Mouse (Mus musculus): Measurements from ENCODE around the gene Rundc3b. TPM values are rescaled to one million over a fixed set of nuclear protein-coding genes. Genes with fewer than 3 reads are reported as not detected.

Gene Rundc3b
- polyA plus RNA-seq, 1 experiment from 2014 or later: 31.4 TPM

GRCm38 (mm10) chr5:8648300-8648699 lies 25.5 kb upstream of the Rundc3b start:
- no peaks in the 10 kb centered on the region for H3K27me3 ChIP-seq (replicated peaks; ENCODE audit: control insufficient read depth, insufficient read depth, low read length)
- H3K4me2 ChIP-seq (ENCODE audit: low read length): no peak overlapping the region
- H3K27ac ChIP-seq (ENCODE audit: low read depth, low read length): no peak overlapping the region
- H3K9ac ChIP-seq (ENCODE audit: low read length): no peak overlapping the region
- ATAC-seq: no peak
- H3K36me3 ChIP-seq (ENCODE audit: control insufficient read depth, insufficient read depth, low read length): no peaks in the 10 kb centered on the region
- H3K9me3 ChIP-seq (replicated peaks; ENCODE audit: control insufficient read depth, low read length): no peaks in the 10 kb centered on the region
- H3K4me1 ChIP-seq (ENCODE audit: control insufficient read depth, insufficient read depth, low read length): no peaks in the 10 kb centered on the region
- no peak for DNase-seq (ENCODE audit: low spot score)
- 77% methylated on average over 4 of the region's 4 CpGs for WGBS
- no peak overlapping the region for H3K4me3 ChIP-seq (ENCODE audit: low read depth, low read length)

GRCm38 (mm10) chr5:8634489-8634975 lies 11.8 kb upstream of the Rundc3b start:
- Histone ChIP-seq H3K36me3 (ENCODE audit: control insufficient read depth, insufficient read depth, low read length) (no peaks in the 10 kb centered on the region), H3K27me3 (replicated peaks; ENCODE audit: control insufficient read depth, insufficient read depth, low read length) (no peaks in the 10 kb centered on the region), H3K4me1 (ENCODE audit: control insufficient read depth, insufficient read depth, low read length) (no peaks in the 10 kb centered on the region), H3K4me3 (ENCODE audit: low read depth, low read length) (no peak overlapping the region), H3K9me3 (replicated peaks; ENCODE audit: control insufficient read depth, low read length) (no peaks in the 10 kb centered on the region), H3K27ac (ENCODE audit: low read depth, low read length) (no peak overlapping the region), H3K9ac (ENCODE audit: low read length) (no peak overlapping the region), H3K4me2 (ENCODE audit: low read length) (no peak overlapping the region)
- ATAC-seq (no peak), DNase-seq (ENCODE audit: low spot score) (no peak)

GRCm38 (mm10) chr5:8632901-8633300 lies 10.1 kb upstream of the Rundc3b start:
- Histone ChIP-seq H3K9ac (ENCODE audit: low read length) (no peak overlapping the region), H3K4me2 (ENCODE audit: low read length) (no peak overlapping the region), H3K4me3 (ENCODE audit: low read depth, low read length) (no peak overlapping the region), H3K4me1 (ENCODE audit: control insufficient read depth, insufficient read depth, low read length) (no peaks in the 10 kb centered on the region), H3K9me3 (replicated peaks; ENCODE audit: control insufficient read depth, low read length) (no peaks in the 10 kb centered on the region), H3K36me3 (ENCODE audit: control insufficient read depth, insufficient read depth, low read length) (no peaks in the 10 kb centered on the region), H3K27ac (ENCODE audit: low read depth, low read length) (no peak overlapping the region), H3K27me3 (replicated peaks; ENCODE audit: control insufficient read depth, insufficient read depth, low read length) (no peaks in the 10 kb centered on the region)
- ATAC-seq (no peak), DNase-seq (ENCODE audit: low spot score) (no peak)
- 85% methylated on average over 3 of the region's 3 CpGs for WGBS

GRCm38 (mm10) chr5:8622071-8622595 lies 619 bp downstream of the Rundc3b start:
- ATAC-seq (peak; percentile 71), DNase-seq (ENCODE audit: low spot score) (peak; percentile 63)
- under 1% methylated on average over 30 of the region's 49 CpGs for WGBS
- H3K27ac ChIP-seq (ENCODE audit: low read depth, low read length): peak overlapping the region; percentile 88
- no peaks in the 10 kb centered on the region for H3K27me3 ChIP-seq (replicated peaks; ENCODE audit: control insufficient read depth, insufficient read depth, low read length)
- H3K4me1 ChIP-seq (ENCODE audit: control insufficient read depth, insufficient read depth, low read length): 0 out of 2 replicates have a peak, but pooled peaks cover 3% of the 10 kb centered on the region
- H3K36me3 ChIP-seq (ENCODE audit: control insufficient read depth, insufficient read depth, low read length): no peaks in the 10 kb centered on the region
- H3K4me3 ChIP-seq (ENCODE audit: low read depth, low read length): peak overlapping the region; percentile 94
- peak overlapping the region; percentile 72 for H3K4me2 ChIP-seq (ENCODE audit: low read length)
- H3K9ac ChIP-seq (ENCODE audit: low read length): peak overlapping the region; percentile 92
- no peaks in the 10 kb centered on the region for H3K9me3 ChIP-seq (replicated peaks; ENCODE audit: control insufficient read depth, low read length)

GRCm38 (mm10) chr5:8571118-8571517 lies 51.6 kb downstream of the Rundc3b start:
- Histone ChIP-seq H3K9ac (ENCODE audit: low read length) (no peak overlapping the region), H3K9me3 (replicated peaks; ENCODE audit: control insufficient read depth, low read length) (no peaks in the 10 kb centered on the region), H3K4me3 (ENCODE audit: low read depth, low read length) (no peak overlapping the region), H3K27me3 (replicated peaks; ENCODE audit: control insufficient read depth, insufficient read depth, low read length) (no peaks in the 10 kb centered on the region), H3K36me3 (ENCODE audit: control insufficient read depth, insufficient read depth, low read length) (no peaks in the 10 kb centered on the region), H3K4me2 (ENCODE audit: low read length) (no peak overlapping the region), H3K27ac (ENCODE audit: low read depth, low read length) (no peak overlapping the region), H3K4me1 (ENCODE audit: control insufficient read depth, insufficient read depth, low read length) (no peaks in the 10 kb centered on the region)
- no peak for ATAC-seq
- WGBS: 6% methylated on average over 3 of the region's 3 CpGs
- DNase-seq (ENCODE audit: low spot score): no peak

- Histone ChIP-seq H3K36me3 (ENCODE audit: control insufficient read depth, insufficient read depth, low read length) (no peaks in the 10 kb centered on the region), H3K4me2 (ENCODE audit: low read length) (no peak overlapping the region), H3K4me3 (ENCODE audit: low read depth, low read length) (no peak overlapping the region), H3K27ac (ENCODE audit: low read depth, low read length) (no peak overlapping the region), H3K4me1 (ENCODE audit: control insufficient read depth, insufficient read depth, low read length) (no peaks in the 10 kb centered on the region), H3K9ac (ENCODE audit: low read length) (no peak overlapping the region), H3K9me3 (replicated peaks; ENCODE audit: control insufficient read depth, low read length) (no peaks in the 10 kb centered on the region), H3K27me3 (replicated peaks; ENCODE audit: control insufficient read depth, insufficient read depth, low read length) (no peaks in the 10 kb centered on the region)
- DNase-seq (ENCODE audit: low spot score) (peak; percentile 7), ATAC-seq (no peak)
- 16% methylated on average over 3 of the region's 3 CpGs for WGBS
Measured at GRCm38 (mm10) chr5:8566867-8567266, 55.9 kb downstream of the Rundc3b start.

GRCm38 (mm10) chr5:8544512-8544911 lies 78.2 kb downstream of the Rundc3b start:
- DNase-seq (ENCODE audit: low spot score) (peak; percentile 6), ATAC-seq (no peak)
- Histone ChIP-seq H3K4me2 (ENCODE audit: low read length) (no peak overlapping the region), H3K27ac (ENCODE audit: low read depth, low read length) (no peak overlapping the region), H3K9me3 (replicated peaks; ENCODE audit: control insufficient read depth, low read length) (no peaks in the 10 kb centered on the region), H3K4me1 (ENCODE audit: control insufficient read depth, insufficient read depth, low read length) (no peaks in the 10 kb centered on the region), H3K9ac (ENCODE audit: low read length) (no peak overlapping the region), H3K36me3 (ENCODE audit: control insufficient read depth, insufficient read depth, low read length) (no peaks in the 10 kb centered on the region), H3K27me3 (replicated peaks; ENCODE audit: control insufficient read depth, insufficient read depth, low read length) (no peaks in the 10 kb centered on the region), H3K4me3 (ENCODE audit: low read depth, low read length) (no peak overlapping the region)
- WGBS: 37% methylated on average over 3 of the region's 5 CpGs

- no peak overlapping the region for H3K4me3 ChIP-seq (ENCODE audit: low read depth, low read length)
- DNase-seq (ENCODE audit: low spot score): no peak
- no peak overlapping the region for H3K27ac ChIP-seq (ENCODE audit: low read depth, low read length)
- ATAC-seq: no peak
- H3K36me3 ChIP-seq (ENCODE audit: control insufficient read depth, insufficient read depth, low read length): no peaks in the 10 kb centered on the region
- no peak overlapping the region for H3K9ac ChIP-seq (ENCODE audit: low read length)
- no peaks in the 10 kb centered on the region for H3K27me3 ChIP-seq (replicated peaks; ENCODE audit: control insufficient read depth, insufficient read depth, low read length)
- WGBS: 71% methylated on average over 3 of the region's 3 CpGs
- no peak overlapping the region for H3K4me2 ChIP-seq (ENCODE audit: low read length)
- H3K9me3 ChIP-seq (replicated peaks; ENCODE audit: control insufficient read depth, low read length): no peaks in the 10 kb centered on the region
- no peaks in the 10 kb centered on the region for H3K4me1 ChIP-seq (ENCODE audit: control insufficient read depth, insufficient read depth, low read length)
Measured at GRCm38 (mm10) chr5:8542631-8543207, 80.0 kb downstream of the Rundc3b start.
